Mouse (Mus musculus) embryonic facial prominence, embryonic 11.5 days (tissue): ENCODE measurements around the gene 5830473C10Rik. TPM values are rescaled to one million over a fixed set of nuclear protein-coding genes. Genes with fewer than 3 reads are reported as not detected.

Experiments used
- ATAC-seq: fragments of 200-750 bp; cut with Nextera tagmentation; replicated peaks from 2 replicates; pipeline ENCODE4 v1.8.0; 2017; ENCODE audit warnings: low read depth; ENCODE audit not compliant: insufficient number of reproducible peaks, low FRiP score, low TSS enrichment
- DNase-seq: peaks from one replicate; pipeline ENCODE4 v3.0.0-alpha.2; 2015; ENCODE audit warnings: low spot score
- H3K27ac ChIP-seq: fragments of 300-500 bp; sonication (generic); replicated peaks from 2 replicates; pipeline ENCODE4 v1.5.1; 2014; ENCODE audit warnings: mild to moderate bottlenecking, low read depth, low read length, control low read depth
- H3K27me3 ChIP-seq: fragments of 300-500 bp; sonication (generic); 2 replicates; pipeline ENCODE4 v1.6.1; 2014; ENCODE audit warnings: mild to moderate bottlenecking, low read length, moderate library complexity, mixed read lengths; ENCODE audit not compliant: control insufficient read depth, insufficient read depth
- H3K36me3 ChIP-seq: fragments of 300-500 bp; sonication (generic); replicated peaks from 2 replicates; pipeline ENCODE4 v1.6.1; 2014; ENCODE audit warnings: low read depth, mild to moderate bottlenecking, low read length, moderate library complexity, mixed read lengths; ENCODE audit not compliant: control insufficient read depth, insufficient read depth
- H3K4me1 ChIP-seq: fragments of 300-500 bp; sonication (generic); 2 replicates; pipeline ENCODE4 v1.6.1; 2014; ENCODE audit warnings: low read length, mixed read lengths; ENCODE audit not compliant: control insufficient read depth, insufficient read depth
- H3K4me2 ChIP-seq: fragments of 300-500 bp; sonication (generic); 2 replicates; pipeline ENCODE4 v1.6.1; 2014; ENCODE audit warnings: low read depth, mild to moderate bottlenecking, control low read depth, low read length, moderate library complexity
- H3K4me3 ChIP-seq: fragments of 300-500 bp; sonication (generic); 2 replicates; pipeline ENCODE4 v1.5.1; 2014; ENCODE audit warnings: low read depth, low read length, control low read depth
- H3K9ac ChIP-seq: fragments of 300-500 bp; sonication (generic); replicated peaks from 2 replicates; pipeline ENCODE4 v1.6.1; 2014; ENCODE audit warnings: mild to moderate bottlenecking, control low read depth, low read length
- H3K9me3 ChIP-seq: fragments of 300-500 bp; sonication (generic); replicated peaks from 2 replicates; pipeline ENCODE4 v1.6.1; 2016; ENCODE audit warnings: mild to moderate bottlenecking, low read length, inconsistent platforms, mixed read lengths; ENCODE audit not compliant: control insufficient read depth
- WGBS: fragments of 180-500 bp; shearing (Covaris S2); extraction: QIAGEN DNeasy Blood & Tissue Kit; methylation state at CpG from one replicate; pipeline ENCODE4 v1.1.7; 2014; 5-methylcytosine and 5-hydroxymethylcytosine counted together
- polyA plus RNA-seq: library from polyadenylated mRNA; unstranded; fragments of >200 nt; fragmentation: Nextera tagmentation; extraction: Ambion mirVana; gene quantifications from 2 replicates; pipeline ENCODE4 v1.2.1, GENCODE M21; 2014

Gene 5830473C10Rik
- polyA plus RNA-seq, 1 experiment from 2014 or later: not detected

- Histone ChIP-seq H3K36me3 (no peaks in the 10 kb centered on the region), H3K27me3 (no peaks in the 10 kb centered on the region), H3K9me3 (no peaks in the 10 kb centered on the region), H3K4me1 (no peaks in the 10 kb centered on the region), H3K9ac (no peak overlapping the region), H3K4me2 (no peak overlapping the region), H3K4me3 (no peak overlapping the region), H3K27ac (no peak overlapping the region)
- ATAC-seq (no peak), DNase-seq (no peak)
- WGBS: 72% methylated on average over 10 of the region's 10 CpGs
Measured at GRCm38 (mm10) chr5:90641218-90641610, 80.3 kb downstream of the 5830473C10Rik start.

GRCm38 (mm10) chr5:90645579-90645978 lies 84.7 kb downstream of the 5830473C10Rik start:
- Histone ChIP-seq H3K27ac (no peak overlapping the region), H3K27me3 (no peaks in the 10 kb centered on the region), H3K9ac (no peak overlapping the region), H3K4me1 (no peaks in the 10 kb centered on the region), H3K36me3 (no peaks in the 10 kb centered on the region), H3K9me3 (no peaks in the 10 kb centered on the region), H3K4me3 (no peak overlapping the region), H3K4me2 (no peak overlapping the region)
- DNase-seq: no peak
- no peak for ATAC-seq
- WGBS: 81% methylated on average over 3 of the region's 3 CpGs

GRCm38 (mm10) chr5:90646398-90646797 lies 85.5 kb downstream of the 5830473C10Rik start:
- H3K9me3 ChIP-seq: no peaks in the 10 kb centered on the region
- DNase-seq (no peak), ATAC-seq (no peak)
- WGBS: 91% methylated on average over 5 of the region's 5 CpGs
- no peak overlapping the region for H3K4me3 ChIP-seq
- H3K27ac ChIP-seq: no peak overlapping the region
- H3K4me1 ChIP-seq: no peaks in the 10 kb centered on the region
- no peaks in the 10 kb centered on the region for H3K36me3 ChIP-seq
- no peaks in the 10 kb centered on the region for H3K27me3 ChIP-seq
- H3K9ac ChIP-seq: no peak overlapping the region
- no peak overlapping the region for H3K4me2 ChIP-seq

Other genes with a start within 250 kb of the 5830473C10Rik start
- 27.8 and 28.8 TPM in 2 replicates for gene Ankrd17, start 194.5 kb upstream of the 5830473C10Rik start, polyA plus RNA-seq
- gene Gm9958, start 193.9 kb upstream of the 5830473C10Rik start, polyA plus RNA-seq: 6.5 and 8.4 TPM in 2 replicates
- 0.20 and 1.3 TPM in 2 replicates for gene Alb, start 100.2 kb upstream of the 5830473C10Rik start, polyA plus RNA-seq
- gene Afp, start 70.4 kb upstream of the 5830473C10Rik start, polyA plus RNA-seq: 3.0 and 3.9 TPM in 2 replicates
- not detected in 2 replicates for gene Afm, start 42.2 kb upstream of the 5830473C10Rik start, polyA plus RNA-seq
- 0.29 and 0.61 TPM in 2 replicates for gene Rassf6, start 79.5 kb downstream of the 5830473C10Rik start, polyA plus RNA-seq
- gene Cxcl5, start 198.3 kb downstream of the 5830473C10Rik start, polyA plus RNA-seq: 1.2 and 1.8 TPM in 2 replicates
- 21.7 and 24.0 TPM in 2 replicates for gene Ppbp, start 207.4 kb downstream of the 5830473C10Rik start, polyA plus RNA-seq
- 74.0 and 80.0 TPM in 2 replicates for gene Pf4, start 211.3 kb downstream of the 5830473C10Rik start, polyA plus RNA-seq
- gene Cxcl3, start 225.0 kb downstream of the 5830473C10Rik start, polyA plus RNA-seq: 0.28 and 0.35 TPM in 2 replicates
- gene Cxcl15, start 233.4 kb downstream of the 5830473C10Rik start, polyA plus RNA-seq: 0.22 TPM in 1 of 2 replicates, not detected in the other